Mouse (Mus musculus): ENCODE data around the gene Birc2.
A peak's percentile ranks its signal among the peaks of the same experiment; 100 is the strongest.

Birc2 gene

DNA sequence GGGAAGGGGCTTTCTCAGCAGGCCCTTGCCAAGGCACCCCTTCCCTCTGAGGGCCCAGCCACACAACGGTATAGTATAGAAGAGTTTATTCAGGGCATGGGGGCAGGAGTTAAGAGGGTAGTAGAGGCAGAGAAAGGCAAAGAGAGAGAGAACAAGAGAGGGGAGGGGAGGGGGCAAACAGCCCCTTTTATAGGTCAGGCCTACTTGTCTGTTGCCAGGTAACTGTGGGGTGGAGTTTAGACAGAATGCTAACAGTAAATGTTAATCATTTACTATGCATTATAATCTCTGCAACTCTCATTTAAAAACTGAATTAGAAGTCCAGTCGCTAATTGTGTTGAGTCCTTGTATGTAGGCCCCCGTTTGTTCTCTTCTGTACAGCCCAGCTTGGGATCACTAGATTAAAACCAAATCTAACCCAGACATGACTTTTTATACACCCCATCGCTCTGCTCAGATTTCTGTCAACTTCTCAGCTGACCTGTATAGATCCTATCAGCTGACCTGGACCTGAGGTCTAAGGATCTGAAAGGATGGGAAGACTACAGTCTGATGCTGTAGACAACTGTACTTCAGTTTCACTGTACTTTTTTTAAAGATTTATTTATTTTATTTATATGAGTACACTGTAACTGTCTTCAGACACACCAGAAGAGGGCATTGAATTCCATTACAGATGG lies 8.5 kb upstream of the Birc2 start:
- DNase-seq, result no peak

DNA sequence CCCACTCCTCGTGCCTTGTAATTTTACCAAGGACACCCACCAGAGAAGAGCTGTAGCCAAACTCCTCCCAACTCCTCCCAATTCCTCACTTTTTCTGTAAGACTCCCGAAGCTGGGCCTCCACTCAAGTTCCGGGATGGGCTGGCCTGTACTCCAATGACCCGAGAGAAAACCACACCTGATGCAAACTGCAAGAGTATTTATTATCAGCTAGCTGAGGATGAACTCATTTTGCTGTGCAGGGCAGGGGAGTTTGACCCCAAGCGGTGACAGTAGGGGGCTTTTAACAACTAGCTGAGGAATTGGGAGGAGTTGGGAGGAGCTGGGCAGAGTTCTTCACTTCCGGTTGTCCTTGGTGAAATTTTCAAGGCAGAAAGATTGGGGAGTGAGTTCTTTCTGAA lies 4.4 kb upstream of the Birc2 start:
- no peak for DNase-seq

DNA sequence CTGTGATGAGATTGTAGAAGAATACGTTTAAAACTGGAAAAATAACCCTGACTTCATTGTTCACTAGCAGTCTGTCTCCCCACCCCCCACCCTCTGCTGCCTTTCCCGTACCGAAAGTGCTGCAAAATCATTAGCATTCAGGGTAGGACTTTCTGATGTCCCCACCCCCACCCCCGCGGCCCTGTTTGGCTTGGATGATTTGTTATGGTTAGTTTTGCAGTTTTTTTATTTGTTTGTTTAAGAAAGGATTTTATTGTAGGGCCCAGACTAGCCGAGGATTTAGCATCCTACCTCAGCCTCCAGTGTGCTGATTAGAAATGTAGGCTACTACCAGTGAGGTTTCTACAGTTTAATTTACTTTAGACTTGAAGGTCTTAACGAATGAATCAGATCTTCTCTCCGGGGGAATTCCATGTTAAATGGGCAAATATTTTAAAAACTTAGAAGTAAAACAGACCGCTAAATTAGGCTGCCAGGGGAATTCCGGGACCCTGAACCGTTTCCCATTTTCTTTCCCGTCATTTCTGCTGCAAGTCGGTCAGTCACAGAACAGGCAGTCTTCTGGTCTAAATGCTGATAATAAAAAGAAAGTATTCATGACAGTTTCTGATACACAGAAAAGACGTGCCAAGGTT lies 1.1 kb upstream of the Birc2 start:
- DNase-seq, result no peak

DNA sequence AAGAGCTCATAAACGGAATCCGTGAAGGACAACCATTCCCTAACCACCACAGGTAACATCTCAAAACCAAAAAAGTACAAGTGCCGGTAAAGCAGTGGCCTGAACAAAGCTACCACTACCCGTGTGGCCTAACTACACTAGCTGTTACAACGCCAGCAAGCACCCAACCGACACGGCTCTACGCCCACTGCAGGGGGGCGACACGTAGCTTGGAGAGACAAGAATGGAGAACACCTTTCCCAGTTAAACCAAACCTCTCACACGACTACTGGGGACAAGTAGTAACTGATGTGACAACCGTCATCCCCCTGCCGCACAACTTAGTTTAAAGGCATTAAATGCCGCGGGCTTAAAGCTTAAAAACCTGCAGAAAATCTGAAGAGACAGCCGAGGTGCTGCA lies 533 bp downstream of the Birc2 start:
- DNase-seq, result peak; percentile 31

DNA sequence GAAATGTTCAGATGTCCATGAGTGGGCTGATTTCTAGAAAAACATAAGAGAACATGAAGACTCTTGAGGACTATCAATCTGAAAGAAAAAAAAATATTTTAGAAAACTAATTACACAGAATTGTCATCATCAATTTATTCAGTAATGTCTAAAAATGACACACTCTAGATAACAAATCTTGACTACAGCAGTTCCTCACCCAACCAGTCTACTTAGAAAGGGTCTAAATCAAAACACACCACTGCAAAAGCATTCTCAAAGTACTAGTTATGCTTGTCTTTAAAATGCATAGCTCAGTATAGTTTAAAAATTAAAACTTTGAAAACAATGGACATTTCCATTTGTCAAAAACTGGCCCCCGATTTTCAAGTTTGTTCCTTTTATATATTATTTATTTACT lies 1.6 kb downstream of the Birc2 start:
- no peak for DNase-seq

DNA sequence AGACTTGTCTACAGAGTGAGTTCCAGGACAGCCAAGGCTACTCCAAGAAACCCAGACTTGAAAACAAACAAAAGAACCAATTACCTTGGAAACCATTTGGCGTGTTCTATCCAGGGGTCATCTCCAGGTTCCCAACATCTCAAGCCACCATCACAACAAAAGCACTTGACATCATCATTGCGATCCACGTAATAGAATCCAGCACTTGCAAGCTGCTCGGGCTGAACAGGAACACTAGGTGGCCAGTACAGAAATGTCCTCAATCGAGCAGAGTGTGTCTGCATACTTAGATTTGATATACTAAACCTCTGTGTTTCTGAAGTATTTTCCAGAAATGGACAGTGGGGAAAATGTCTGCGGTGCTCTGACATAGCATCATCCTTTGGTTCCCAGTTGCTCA lies 3.4 kb downstream of the Birc2 start:
- DNase-seq, result no peak

DNA sequence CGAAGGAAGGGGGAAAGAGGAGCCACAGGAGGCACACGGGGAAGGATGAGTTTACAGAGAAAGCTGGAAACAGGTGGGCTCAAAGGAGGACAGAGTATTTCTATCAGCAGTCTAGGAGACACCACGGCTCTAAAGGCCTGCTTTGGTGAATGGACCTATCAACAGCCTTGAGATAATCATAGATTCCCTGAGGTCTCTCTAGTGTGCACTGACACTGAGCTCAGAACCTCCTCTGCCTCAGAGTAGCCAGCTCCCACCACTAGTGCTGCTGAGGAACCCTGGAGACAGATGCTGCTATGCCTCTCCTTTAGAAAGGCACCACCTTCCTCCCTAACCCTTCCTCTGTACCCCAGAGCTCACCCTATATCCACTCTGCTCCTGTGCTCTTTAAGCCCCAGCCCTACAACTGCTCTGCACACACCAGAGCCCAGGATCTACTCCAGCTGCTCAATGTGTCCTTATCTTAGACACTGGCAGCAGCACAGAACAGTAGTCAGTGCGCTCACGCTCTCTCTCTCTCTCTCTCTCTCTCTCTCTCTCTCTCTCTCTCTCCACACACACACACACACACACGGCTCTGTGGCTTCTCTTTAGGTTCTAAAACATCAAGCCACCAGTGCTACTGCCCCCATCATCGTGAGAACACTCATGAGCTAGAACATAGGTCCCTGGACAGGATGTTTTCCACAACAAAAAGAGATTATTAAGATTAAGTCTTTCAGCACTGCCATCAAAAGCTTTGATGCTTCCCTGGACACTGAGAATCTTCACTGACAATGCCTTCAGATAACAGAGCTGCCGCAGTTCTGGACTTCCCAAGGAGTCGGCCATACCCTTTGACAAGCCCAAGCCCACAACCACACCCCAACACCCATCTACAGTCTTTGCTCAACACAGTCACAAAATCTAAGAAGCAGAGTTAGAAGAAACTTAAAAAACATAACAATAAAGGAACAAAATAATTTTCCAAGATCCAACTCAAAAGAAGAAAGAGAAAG lies 7.0 kb downstream of the Birc2 start:
- DNase-seq, result no peak

DNA sequence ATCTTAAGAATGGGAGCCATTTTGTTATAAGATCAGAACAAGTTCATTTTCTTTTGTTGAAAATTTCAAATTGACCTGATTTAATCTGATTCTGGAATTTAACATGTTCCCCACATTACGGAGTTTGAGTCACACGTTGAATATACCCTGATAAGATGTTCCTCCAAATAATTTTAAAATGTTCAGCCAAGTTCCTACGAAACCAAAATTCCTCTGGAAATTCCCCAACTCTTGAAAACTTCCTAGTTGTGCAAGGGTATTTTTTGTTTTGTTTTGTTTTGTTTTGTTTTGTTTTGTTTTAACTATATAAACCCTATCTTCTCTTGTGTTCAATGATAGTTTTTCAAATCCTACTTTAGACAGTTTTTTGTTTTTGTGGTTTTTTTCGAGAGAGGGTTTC lies 8.2 kb downstream of the Birc2 start:
- no peak for DNase-seq

DNA sequence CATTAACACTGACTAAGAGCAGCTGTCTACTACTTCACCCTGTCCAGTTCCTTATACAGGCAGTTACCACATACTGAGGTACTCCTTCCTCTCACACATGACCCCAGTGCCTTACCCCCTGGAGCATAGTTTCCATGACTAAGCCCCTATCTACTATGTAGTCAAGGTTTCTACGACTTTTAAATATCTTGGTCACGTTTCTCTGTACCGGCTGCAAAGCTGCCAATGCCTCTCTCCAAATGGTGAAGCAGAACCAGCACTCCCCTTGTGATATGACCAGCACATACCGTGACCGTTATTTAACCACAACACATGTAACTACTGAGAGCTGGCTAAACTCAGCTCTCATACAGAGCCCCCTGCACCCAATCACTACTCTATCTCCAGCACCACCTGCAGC lies 11.9 kb downstream of the Birc2 start:
- DNase-seq, result no peak

DNA sequence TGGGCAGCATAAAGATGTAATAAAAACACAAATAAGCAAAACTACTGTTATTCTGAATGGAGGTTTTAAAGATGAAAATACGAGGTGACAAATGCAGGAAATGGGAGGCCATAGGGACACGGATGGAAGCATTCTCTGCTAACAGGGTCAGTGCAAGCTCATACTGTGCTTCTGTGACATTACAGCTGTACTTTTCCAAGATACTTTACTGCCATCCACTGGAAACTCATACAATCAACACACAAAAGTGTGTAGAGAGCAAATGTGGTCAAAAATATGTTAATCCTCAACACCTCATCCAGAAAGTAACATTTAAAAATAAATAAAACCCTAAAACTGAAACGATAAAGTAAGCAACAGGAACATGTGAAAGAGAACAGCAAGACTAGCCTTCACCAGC lies 14.1 kb downstream of the Birc2 start:
- no peak for DNase-seq

DNA sequence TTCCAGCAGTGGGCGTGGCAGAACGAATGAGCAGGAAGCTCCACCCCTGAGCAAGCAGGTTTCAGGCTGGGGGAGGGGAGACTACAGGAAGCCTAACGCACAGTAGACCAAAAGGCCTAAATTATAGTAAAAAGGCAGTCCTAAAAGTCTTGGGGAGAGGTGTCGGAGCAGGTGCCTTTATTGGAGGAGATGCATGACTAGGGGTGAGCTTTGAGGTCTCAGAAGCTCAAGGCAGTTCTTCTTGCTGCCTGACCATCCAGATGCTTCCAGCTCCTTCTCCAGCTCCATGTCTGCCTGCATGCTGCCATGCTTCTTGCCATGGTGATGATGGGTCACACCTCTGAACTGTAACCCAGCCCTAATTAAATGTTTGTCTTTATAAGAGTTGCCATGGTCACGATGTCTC lies 31.8 kb downstream of the Birc2 start:
- DNase-seq, result no peak

DNA sequence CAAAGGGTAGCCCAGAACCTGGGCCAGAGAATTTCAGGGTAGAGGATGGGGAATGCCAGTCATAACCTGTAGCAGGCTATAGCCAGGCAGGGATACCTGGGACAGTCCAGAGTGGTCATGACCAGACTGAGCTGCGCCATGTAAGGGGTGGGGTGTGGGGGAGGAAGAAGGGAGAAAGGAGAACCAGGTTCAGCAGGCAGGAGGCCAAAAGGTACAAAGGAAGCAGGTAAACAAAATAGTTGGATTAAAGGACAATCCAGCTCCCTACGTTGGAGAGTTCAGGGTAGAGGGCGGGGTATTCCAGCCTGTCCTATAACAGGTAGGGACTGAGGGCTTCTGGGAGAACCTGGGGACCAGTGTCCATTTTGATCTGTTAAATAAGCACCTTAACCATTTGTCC lies 38.3 kb downstream of the Birc2 start:
- DNase-seq, result no peak

DNA sequence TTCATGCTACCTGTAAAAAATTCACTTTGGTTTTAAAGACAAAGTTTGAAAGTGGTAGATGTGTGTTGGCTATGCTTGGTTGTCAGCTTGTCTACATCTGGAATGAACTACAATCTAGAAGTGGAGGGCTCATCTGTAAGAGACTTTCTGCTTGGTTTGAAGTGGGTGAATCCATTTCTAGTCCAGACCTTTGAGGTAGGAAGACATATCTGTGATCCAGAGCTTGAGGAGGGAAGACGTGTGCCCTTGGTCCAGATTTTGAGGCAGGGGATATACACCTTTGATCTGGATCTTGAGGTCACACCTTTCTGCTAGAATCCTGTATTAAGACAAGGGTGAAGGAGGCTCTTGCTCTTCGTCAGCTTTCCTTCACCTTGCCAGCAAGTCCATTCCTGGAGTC lies 39.3 kb downstream of the Birc2 start:
- DNase-seq, result no peak

DNA sequence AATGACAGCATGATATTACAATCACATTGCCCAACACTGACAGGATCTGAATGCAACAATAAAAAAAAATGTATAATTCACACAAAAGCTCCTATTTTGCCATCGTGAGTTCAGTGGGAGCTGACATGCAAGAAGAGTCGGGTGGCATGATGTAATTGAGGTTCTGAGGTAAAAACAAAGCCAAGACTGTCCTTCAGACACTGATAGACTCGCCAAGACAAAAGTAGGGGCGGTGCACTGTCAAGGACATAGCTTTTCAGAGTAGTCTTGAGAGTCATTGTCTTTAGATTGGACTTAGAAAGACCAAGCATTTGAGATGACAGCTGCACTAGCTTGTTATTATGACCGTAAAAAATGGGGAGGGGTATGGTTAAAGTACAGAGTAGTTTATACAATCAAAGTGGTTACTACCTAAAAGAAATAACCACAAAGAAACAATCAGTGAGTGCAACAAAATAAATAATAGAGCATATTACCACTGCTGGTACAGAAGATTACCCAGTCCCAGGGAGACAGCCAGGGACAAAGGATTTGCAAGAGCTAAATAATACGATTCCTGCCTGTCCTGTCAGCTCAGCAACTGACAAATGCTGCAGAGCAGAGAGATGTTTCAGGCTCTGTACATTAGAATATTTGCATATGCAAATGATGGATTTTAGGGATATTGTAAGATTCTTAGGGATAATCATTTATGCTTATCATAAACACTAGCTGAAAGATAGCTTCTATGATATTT lies 40.6 kb downstream of the Birc2 start:
- DNase-seq, result no peak

DNA sequence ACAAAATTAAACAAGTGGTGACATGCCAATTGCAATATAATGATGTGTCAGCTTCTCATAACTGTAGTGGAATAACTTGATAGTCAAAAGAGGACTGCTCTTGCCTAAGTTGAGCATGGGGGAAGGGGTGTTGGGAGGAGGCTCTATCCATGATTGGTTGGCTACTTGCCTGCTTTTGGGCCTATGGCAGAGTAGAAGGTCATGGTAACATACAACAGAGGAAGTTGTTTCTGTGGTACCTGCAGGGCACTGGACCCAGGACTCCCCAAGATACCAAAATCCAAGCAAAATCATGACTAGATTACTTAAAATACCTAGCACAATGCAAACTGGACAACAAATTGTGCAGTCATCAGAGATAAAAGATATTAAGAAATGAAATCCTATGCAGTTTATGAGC lies 41.3 kb downstream of the Birc2 start:
- no peak for DNase-seq

DNA sequence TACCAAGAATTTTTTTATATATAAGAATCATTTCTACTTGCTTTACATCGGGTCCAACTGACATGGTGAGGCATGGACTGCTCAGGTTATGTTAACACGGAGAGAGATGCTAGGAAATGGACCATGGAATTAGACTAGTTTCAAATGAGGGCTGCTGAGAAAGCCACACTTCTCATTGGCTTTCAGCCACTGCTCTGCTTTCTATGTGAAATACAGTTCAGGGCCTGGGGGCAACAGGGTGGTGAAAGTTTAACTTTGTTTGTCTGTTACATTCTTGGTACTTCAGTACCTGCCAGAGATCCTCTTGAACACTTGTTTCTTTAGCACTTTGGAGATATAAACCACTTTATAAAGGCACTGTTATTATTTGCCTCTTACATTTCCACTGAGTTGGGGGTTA lies 43.3 kb downstream of the Birc2 start:
- no peak for DNase-seq

DNA sequence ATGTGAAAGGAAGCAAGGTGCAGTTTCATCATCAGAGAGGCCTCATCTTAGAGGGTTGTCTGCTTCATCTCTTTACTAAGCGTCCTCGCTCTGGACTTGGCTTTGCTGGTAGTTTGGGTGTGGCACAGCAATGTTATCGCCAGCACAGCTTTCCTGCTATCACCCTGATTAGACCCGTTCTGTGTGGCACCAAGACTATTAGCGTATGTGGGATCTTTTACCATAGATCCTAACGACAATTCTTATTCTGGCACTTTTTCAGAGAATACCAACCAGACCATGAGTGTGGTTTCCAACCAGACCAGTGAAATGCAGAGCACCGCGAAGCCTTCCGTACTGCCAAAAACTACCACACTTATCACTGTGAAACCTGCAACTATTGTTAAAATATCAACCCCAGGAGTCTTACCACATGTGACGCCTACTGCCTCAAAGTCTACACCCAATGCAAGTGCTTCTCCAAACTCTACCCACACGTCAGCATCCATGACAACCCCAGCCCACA lies 46.2 kb downstream of the Birc2 start:
- no peak for DNase-seq

DNA sequence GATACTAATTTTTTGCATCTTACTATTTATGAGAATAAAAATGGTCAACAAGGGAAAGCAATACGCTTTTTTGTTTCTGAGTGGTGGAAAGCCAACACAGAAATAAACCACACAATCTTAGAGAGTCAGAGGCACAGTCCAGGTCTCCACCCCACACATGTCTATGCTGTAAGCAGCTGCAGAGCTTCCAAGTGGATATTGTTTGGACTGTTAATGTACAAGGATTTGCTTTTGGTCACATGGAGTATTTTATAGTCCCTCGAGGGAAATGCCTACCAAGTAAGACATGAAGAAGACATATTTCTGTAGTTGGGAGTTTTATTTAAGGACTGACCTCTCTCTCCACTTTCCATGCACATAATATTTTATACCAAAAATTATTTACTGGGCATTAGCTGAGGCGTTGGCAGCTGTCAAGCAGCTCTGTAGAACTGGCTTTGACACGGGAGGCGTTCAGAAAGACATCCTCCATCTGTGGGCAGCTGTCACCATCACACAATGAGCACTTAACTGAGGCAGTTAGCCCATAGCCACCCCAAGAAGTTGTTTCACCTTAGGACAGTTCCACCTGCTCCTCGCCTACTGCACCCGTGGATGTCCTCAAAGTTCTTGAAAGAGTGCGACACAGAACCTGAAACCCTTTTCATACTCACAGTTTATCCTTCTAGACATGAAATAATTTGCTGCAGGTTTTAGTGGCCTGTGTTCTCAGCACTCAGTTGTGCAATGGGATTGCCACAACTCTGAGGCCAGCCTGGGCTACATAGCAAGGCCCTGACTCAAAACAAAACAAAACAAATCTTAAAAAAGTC lies 46.9 kb downstream of the Birc2 start:
- DNase-seq, result no peak

DNA sequence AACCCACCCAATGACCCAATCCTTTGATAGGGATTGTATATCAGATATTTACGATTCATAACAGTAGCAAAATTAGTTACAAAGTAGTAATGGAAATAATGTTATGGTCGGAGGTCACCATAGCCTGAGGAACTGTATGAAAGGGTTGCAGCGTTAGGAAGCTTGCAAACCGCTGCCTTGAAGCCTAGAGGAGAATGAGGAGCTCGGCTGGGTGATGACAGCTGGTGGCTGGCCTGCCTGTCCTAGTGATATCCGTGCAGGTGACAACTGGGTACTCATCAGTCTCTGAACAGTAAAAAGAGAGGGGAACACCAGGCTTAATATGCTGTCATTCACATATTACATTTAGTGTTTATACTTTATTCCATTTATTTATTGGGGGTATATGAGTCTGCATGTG lies 48.5 kb downstream of the Birc2 start:
- no peak for DNase-seq

DNA sequence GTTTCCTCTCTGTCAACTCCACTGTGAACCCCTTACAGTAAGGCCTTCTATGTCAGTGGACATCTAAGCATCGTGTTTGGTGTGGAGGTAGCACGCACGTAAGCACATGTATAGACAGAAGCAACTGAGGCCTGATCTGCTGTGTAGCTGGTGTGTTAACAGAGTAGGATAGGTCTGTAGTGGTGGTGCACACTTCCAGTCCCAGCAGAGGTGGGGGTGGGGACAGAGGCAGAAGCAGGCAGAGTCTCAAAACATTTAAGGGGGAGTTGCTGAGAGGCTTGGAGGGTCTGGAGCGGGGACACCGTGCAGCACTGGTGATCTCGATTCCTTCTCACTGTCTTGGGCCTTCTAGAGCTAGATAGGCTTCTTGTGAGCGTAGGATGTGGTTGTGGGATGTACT lies 50.8 kb downstream of the Birc2 start:
- no peak for DNase-seq

DNA sequence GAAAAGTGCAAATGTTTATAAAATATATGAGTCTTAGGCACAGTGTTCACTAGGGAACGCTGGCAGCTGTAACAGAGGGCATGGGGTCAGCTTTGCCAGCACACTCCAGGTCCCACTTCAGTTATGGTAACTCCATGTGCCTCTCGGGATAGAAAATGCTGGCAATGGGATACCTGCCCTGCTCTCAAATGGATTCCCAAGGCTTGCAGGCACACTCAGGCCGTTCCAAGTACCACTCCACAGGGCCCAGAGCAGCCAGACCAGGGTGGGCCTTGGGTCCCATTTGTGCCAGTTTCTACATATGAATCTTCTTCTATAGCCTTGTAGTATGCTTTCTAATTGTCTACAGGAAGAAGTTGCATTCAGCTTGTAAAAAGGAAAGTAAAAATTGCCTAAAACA lies 51.5 kb downstream of the Birc2 start:
- DNase-seq, result no peak

DNA sequence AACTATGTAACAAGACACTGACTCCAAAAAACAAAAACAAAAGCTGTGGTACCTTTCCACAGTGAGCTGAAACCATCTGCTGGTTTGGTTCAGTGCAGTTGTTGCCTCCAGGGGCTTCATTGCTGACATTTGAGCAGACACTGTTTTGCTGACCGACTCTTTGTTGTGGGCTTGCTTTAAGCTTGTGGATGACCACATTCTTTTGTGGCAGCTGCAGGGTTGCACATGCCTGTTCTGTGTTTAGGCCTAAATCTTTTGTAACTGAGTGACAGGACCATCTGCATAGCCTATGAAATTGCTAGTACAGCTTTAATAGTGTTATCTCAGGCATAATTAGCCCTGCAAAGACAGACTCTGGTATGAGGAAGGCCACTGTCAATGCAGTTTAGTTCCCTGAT lies 52.2 kb downstream of the Birc2 start:
- no peak for DNase-seq

Measured in right cerebral cortex, postnatal 14 days (tissue).